Mouse (Mus musculus): ENCODE results near the gene Cmtm8.

- TF ChIP-seq CTCF (IDR thresholded peaks at IDR 0.05; ENCODE audit: low read depth, low read length) (no peak), GATA1 (IDR thresholded peaks at IDR 0.05; ENCODE audit: borderline replicate concordance, low read length) (no peak), POLR2AphosphoS5 (IDR thresholded peaks at IDR 0.05; ENCODE audit: insufficient replicate concordance, low read depth, low read length) (no peak)
Measured at GRCm38 (mm10) chr9:114881977-114882376, 38.0 kb upstream of the Cmtm8 start.
